Mouse (Mus musculus): ENCODE results near the gene Ptch2. TPM values are rescaled to one million over a fixed set of nuclear protein-coding genes. Genes with fewer than 3 reads are reported as not detected.

Gene Ptch2
- polyA plus RNA-seq, 1 experiment: 5.7 TPM

GRCm38 (mm10) chr4:117126675-117127290 lies 30.9 kb downstream of the Ptch2 start, which contains the start of gene Tctex1d4:
Tctex1d4 (plus strand) TSS chr4:117126794.
- Histone ChIP-seq H3K36me3 (ENCODE audit: control insufficient read depth, insufficient read depth, low read length, poor library complexity, severe bottlenecking) (no peaks in the 10 kb centered on the region; the same call in 1 of the 2 replicates), H3K27me3 (ENCODE audit: control insufficient read depth, insufficient read depth, low read length, poor library complexity, severe bottlenecking) (no peaks in the 10 kb centered on the region), H3K4me3 (ENCODE audit: low read depth, low read length) (no peak within 1 kb of the TSS), H3K9me3 (replicated peaks; ENCODE audit: control insufficient read depth, insufficient read depth, low read length, poor library complexity, severe bottlenecking) (no peaks in the 10 kb centered on the region), H3K27ac (ENCODE audit: insufficient read depth, low read length) (peak within 1 kb of the TSS; percentile 95), H3K4me1 (ENCODE audit: control insufficient read depth, insufficient read depth, low read length) (peaks cover 10% of the 10 kb centered on the region), H3K9ac (ENCODE audit: low read depth, poor library complexity, severe bottlenecking) (peak within 1 kb of the TSS; percentile 93)
- TF ChIP-seq POLR2A (IDR thresholded peaks at IDR 0.05; ENCODE audit: insufficient read depth, low read length) (no peak), EP300 (IDR thresholded peaks at IDR 0.05; ENCODE audit: insufficient read depth, low read depth, low read length) (no peak), CTCF (IDR thresholded peaks at IDR 0.05; ENCODE audit: low read depth, low read length) (no peak)

- Histone ChIP-seq H3K9me3 (replicated peaks; ENCODE audit: control insufficient read depth, insufficient read depth, low read length, poor library complexity, severe bottlenecking) (no peaks in the 10 kb centered on the region), H3K4me1 (ENCODE audit: control insufficient read depth, insufficient read depth, low read length) (peaks cover 8% of the 10 kb centered on the region), H3K9ac (ENCODE audit: low read depth, poor library complexity, severe bottlenecking) (peak overlapping the region; percentile 55), H3K27ac (ENCODE audit: insufficient read depth, low read length) (peak overlapping the region; percentile 8; the same call in 1 of the 2 replicates), H3K27me3 (ENCODE audit: control insufficient read depth, insufficient read depth, low read length, poor library complexity, severe bottlenecking) (no peaks in the 10 kb centered on the region), H3K36me3 (ENCODE audit: control insufficient read depth, insufficient read depth, low read length, poor library complexity, severe bottlenecking) (no peaks in the 10 kb centered on the region; the same call in 1 of the 2 replicates), H3K4me3 (ENCODE audit: low read depth, low read length) (peak overlapping the region; percentile 11)
- TF ChIP-seq CTCF (IDR thresholded peaks at IDR 0.05; ENCODE audit: low read depth, low read length) (no peak), EP300 (IDR thresholded peaks at IDR 0.05; ENCODE audit: insufficient read depth, low read depth, low read length) (no peak), POLR2A (IDR thresholded peaks at IDR 0.05; ENCODE audit: insufficient read depth, low read length) (no peak)
Observed at GRCm38 (mm10) chr4:117127991-117128686, 32.3 kb downstream of the Ptch2 start.

GRCm38 (mm10) chr4:117130790-117131189 lies 34.9 kb downstream of the Ptch2 start:
- TF ChIP-seq POLR2A (IDR thresholded peaks at IDR 0.05; ENCODE audit: insufficient read depth, low read length) (no peak), EP300 (IDR thresholded peaks at IDR 0.05; ENCODE audit: insufficient read depth, low read depth, low read length) (0 out of 2 replicates have a peak, but pooled peaks have one; percentile 29)
- H3K27ac ChIP-seq (ENCODE audit: insufficient read depth, low read length): no peak overlapping the region

GRCm38 (mm10) chr4:117131198-117131597 lies 35.3 kb downstream of the Ptch2 start:
- Histone ChIP-seq H3K4me3 (ENCODE audit: low read depth, low read length) (no peak overlapping the region), H3K9ac (ENCODE audit: low read depth, poor library complexity, severe bottlenecking) (no peak overlapping the region), H3K27ac (ENCODE audit: insufficient read depth, low read length) (no peak overlapping the region), H3K36me3 (ENCODE audit: control insufficient read depth, insufficient read depth, low read length, poor library complexity, severe bottlenecking) (no peaks in the 10 kb centered on the region; the same call in 1 of the 2 replicates), H3K9me3 (replicated peaks; ENCODE audit: control insufficient read depth, insufficient read depth, low read length, poor library complexity, severe bottlenecking) (no peaks in the 10 kb centered on the region), H3K4me1 (ENCODE audit: control insufficient read depth, insufficient read depth, low read length) (peaks cover 10% of the 10 kb centered on the region), H3K27me3 (ENCODE audit: control insufficient read depth, insufficient read depth, low read length, poor library complexity, severe bottlenecking) (no peaks in the 10 kb centered on the region)
- TF ChIP-seq CTCF (IDR thresholded peaks at IDR 0.05; ENCODE audit: low read depth, low read length) (no peak), POLR2A (IDR thresholded peaks at IDR 0.05; ENCODE audit: insufficient read depth, low read length) (no peak), EP300 (IDR thresholded peaks at IDR 0.05; ENCODE audit: insufficient read depth, low read depth, low read length) (no peak)

More at GRCm38 (mm10) chr4:117130790-117131189, 34.9 kb downstream of the Ptch2 start:
- no peak overlapping the region for H3K9ac ChIP-seq (ENCODE audit: low read depth, poor library complexity, severe bottlenecking)
- no peaks in the 10 kb centered on the region for H3K27me3 ChIP-seq (ENCODE audit: control insufficient read depth, insufficient read depth, low read length, poor library complexity, severe bottlenecking)
- no peaks in the 10 kb centered on the region for H3K9me3 ChIP-seq (replicated peaks; ENCODE audit: control insufficient read depth, insufficient read depth, low read length, poor library complexity, severe bottlenecking)
- no peak overlapping the region for H3K4me3 ChIP-seq (ENCODE audit: low read depth, low read length)
- no peaks in the 10 kb centered on the region; the same call in 1 of the 2 replicates for H3K36me3 ChIP-seq (ENCODE audit: control insufficient read depth, insufficient read depth, low read length, poor library complexity, severe bottlenecking)
- peaks cover 9% of the 10 kb centered on the region for H3K4me1 ChIP-seq (ENCODE audit: control insufficient read depth, insufficient read depth, low read length)

- H3K4me1 ChIP-seq (ENCODE audit: control insufficient read depth, insufficient read depth, low read length): peaks cover 11% of the 10 kb centered on the region
- no peaks in the 10 kb centered on the region; the same call in 1 of the 2 replicates for H3K36me3 ChIP-seq (ENCODE audit: control insufficient read depth, insufficient read depth, low read length, poor library complexity, severe bottlenecking)
- no peaks in the 10 kb centered on the region for H3K27me3 ChIP-seq (ENCODE audit: control insufficient read depth, insufficient read depth, low read length, poor library complexity, severe bottlenecking)
- TF ChIP-seq POLR2A (IDR thresholded peaks at IDR 0.05; ENCODE audit: insufficient read depth, low read length): no peak
- TF ChIP-seq EP300 (IDR thresholded peaks at IDR 0.05; ENCODE audit: insufficient read depth, low read depth, low read length): peak; percentile 98
- H3K9ac ChIP-seq (ENCODE audit: low read depth, poor library complexity, severe bottlenecking): peak overlapping the region; percentile 91
- H3K27ac ChIP-seq (ENCODE audit: insufficient read depth, low read length): no peak overlapping the region
- H3K4me3 ChIP-seq (ENCODE audit: low read depth, low read length): peak overlapping the region; percentile 87
- no peaks in the 10 kb centered on the region for H3K9me3 ChIP-seq (replicated peaks; ENCODE audit: control insufficient read depth, insufficient read depth, low read length, poor library complexity, severe bottlenecking)
Observed at GRCm38 (mm10) chr4:117131890-117132793, 36.3 kb downstream of the Ptch2 start.

Data from ES-Bruce4 (cell line).